Mouse (Mus musculus) limb, embryonic 14.5 days (tissue): ENCODE data around the gene Gm19426. TPM values are rescaled to one million over a fixed set of nuclear protein-coding genes. Genes with fewer than 3 reads are reported as not detected.

Source experiments
- ATAC-seq: fragments of 200-750 bp; cut with Nextera tagmentation; 2 replicates; pipeline ENCODE4 v1.8.0; 2017; ENCODE audit warnings: low read depth, moderate number of reproducible peaks, moderate TSS enrichment; ENCODE audit not compliant: low FRiP score
- DNase-seq: peaks from one replicate; pipeline ENCODE4 v3.0.0-alpha.2; 2015; ENCODE audit warnings: low spot score
- H3K27ac ChIP-seq: fragments of 300-500 bp; sonication (generic); replicated peaks from 2 replicates; pipeline ENCODE4 v1.5.1; 2014; ENCODE audit warnings: low read depth, mild to moderate bottlenecking, low read length, moderate library complexity, mixed read lengths
- H3K27me3 ChIP-seq: fragments of 300-500 bp; sonication (generic); 2 replicates; pipeline ENCODE4 v1.6.1; 2014; ENCODE audit warnings: low read length, mixed read lengths; ENCODE audit not compliant: control insufficient read depth, insufficient read depth
- H3K36me3 ChIP-seq: fragments of 300-500 bp; sonication (generic); 2 replicates; pipeline ENCODE4 v1.6.1; 2014; ENCODE audit warnings: mild to moderate bottlenecking, low read length, moderate library complexity, mixed read lengths; ENCODE audit not compliant: control insufficient read depth, insufficient read depth
- H3K4me1 ChIP-seq: fragments of 300-500 bp; sonication (generic); 2 replicates; pipeline ENCODE4 v1.6.1; 2014; ENCODE audit warnings: antibody characterized with exemption, low read length, mixed read lengths; ENCODE audit not compliant: control insufficient read depth, insufficient read depth
- H3K4me2 ChIP-seq: fragments of 300-500 bp; sonication (generic); replicated peaks from 2 replicates; pipeline ENCODE4 v1.6.1; 2014; ENCODE audit warnings: low read depth, mild to moderate bottlenecking, low read length, moderate library complexity; ENCODE audit not compliant: severe bottlenecking
- H3K4me3 ChIP-seq: fragments of 300-500 bp; sonication (generic); replicated peaks from 2 replicates; pipeline ENCODE4 v1.5.1; 2014; ENCODE audit warnings: low read length
- H3K9ac ChIP-seq: fragments of 300-500 bp; sonication (generic); 2 replicates; pipeline ENCODE4 v1.6.1; 2014; ENCODE audit warnings: mild to moderate bottlenecking, low read depth, low read length, moderate library complexity; ENCODE audit not compliant: severe bottlenecking
- H3K9me3 ChIP-seq: fragments of 300-500 bp; sonication (generic); 2 replicates; pipeline ENCODE4 v1.6.1; 2016; ENCODE audit warnings: low read length; ENCODE audit not compliant: control insufficient read depth
- POLR2A ChIP-seq: fragments of 200-500 bp; IDR thresholded peaks from 2 replicates; pipeline ENCODE4 v1.8.0; 2012; ENCODE audit warnings: inconsistent platforms, mild to moderate bottlenecking, moderate library complexity, borderline replicate concordance; ENCODE audit not compliant: insufficient read depth, insufficient read length; ENCODE audit errors: extremely low read depth
- WGBS: fragments of 180-500 bp; shearing (Covaris S2); extraction: QIAGEN DNeasy Blood & Tissue Kit; methylation state at CpG from one replicate; pipeline ENCODE4 v1.1.7; 2014; 5-methylcytosine and 5-hydroxymethylcytosine counted together
- polyA plus RNA-seq, 2 experiments: library from polyadenylated mRNA; depleted of rRNA in 1 of 2; stranded (reverse) in 1 of 2; unstranded in 1 of 2; fragments of >200 nt; fragmentation: Nextera tagmentation in 1 of 2; extraction: Ambion mirVana in 1 of 2; gene quantifications; 2 replicates each; pipeline versions ENCODE4 v1.2.1 to v1.2.3; 2012 to 2014

Gm19426 gene
- polyA plus RNA-seq, 2 experiments = 4.3 to 14.9 TPM

DNA sequence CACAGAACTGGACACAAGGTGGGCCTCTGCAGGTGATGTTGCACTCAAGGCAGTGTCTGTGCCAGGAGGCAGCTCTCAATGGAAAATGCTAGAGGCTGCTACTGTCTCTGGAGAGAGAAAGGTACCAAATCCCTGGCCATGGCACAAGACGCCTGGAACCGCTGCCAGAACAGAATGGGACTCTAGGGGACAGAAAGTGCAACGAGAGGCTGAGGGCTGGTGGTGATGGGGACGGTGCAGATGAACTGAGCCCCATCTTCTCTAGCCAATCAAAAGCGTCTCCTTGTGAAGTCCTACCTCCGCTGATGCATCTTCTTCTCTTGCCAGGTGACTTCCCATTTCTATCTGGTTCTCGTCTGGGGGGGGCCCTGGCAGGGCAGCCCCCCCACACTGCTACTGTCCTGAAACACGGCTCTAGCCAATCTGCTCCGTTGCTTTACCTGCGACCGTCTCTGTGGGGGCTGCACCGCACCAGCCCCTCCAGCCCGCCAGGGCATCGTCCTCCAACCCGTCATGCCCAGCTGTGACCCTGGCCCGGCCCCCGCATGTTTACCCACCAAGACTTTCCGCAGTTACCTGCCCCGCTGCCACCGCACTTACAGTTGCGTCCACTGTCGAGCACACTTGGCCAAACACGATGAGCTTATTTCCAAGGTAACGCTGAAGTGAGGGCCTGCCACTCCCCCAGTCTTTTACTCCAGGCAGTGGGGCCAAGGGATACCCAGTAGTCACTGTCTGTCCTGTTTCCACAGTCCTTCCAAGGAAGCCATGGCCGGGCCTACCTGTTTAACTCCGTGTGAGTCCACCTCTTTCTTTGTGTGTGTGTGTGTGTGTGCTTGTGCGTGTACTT, 6.9 kb downstream of the Gm19426 start:
- H3K36me3 ChIP-seq = peaks cover 15% of the 10 kb centered on the region
- no peak overlapping the region for H3K27ac ChIP-seq
- peak overlapping the region; percentile 11; the same call in 1 of the 2 replicates for H3K4me3 ChIP-seq
- peaks cover 55% of the 10 kb centered on the region for H3K4me1 ChIP-seq
- DNase-seq (no peak), ATAC-seq (0 out of 2 replicates have a peak, but pooled peaks have one; percentile 6)
- no peaks in the 10 kb centered on the region for H3K9me3 ChIP-seq
- H3K27me3 ChIP-seq = no peaks in the 10 kb centered on the region
- peak overlapping the region; percentile 37 for H3K4me2 ChIP-seq
- peak overlapping the region; percentile 36; the same call in 1 of the 2 replicates for H3K9ac ChIP-seq
- WGBS = 4% methylated on average over 26 of the region's 27 CpGs
- TF ChIP-seq POLR2A = no peak

DNA sequence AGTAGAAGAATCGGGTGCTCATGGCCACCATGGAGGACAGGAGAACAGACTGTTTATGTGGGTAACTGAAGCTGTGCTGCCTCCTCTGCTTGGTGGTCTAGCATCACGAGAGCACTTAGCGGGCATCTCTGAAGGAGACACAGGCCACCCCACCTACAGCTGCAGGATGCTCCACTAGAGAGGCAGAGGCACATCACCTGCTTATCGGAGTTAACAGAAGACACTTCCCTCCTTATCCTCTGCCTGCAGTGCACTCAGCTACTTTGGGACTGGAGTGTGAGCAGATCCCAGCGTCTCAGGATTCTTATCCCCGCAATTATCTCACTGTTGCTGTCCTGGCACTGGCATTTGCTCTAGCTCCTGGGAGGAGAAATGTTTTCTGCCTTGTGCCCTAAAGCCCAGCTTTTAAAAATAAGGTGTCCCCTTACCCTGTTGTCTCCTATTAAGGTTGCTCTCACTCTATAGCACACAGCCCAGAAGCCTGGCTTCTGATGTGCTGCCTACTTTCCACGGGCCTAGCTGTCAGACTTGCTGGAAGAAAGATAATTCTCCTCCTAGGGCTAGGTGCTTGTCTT, 8.0 kb downstream of the Gm19426 start:
- peak overlapping the region; percentile 74 for H3K4me2 ChIP-seq
- no peak overlapping the region for H3K27ac ChIP-seq
- 21% methylated on average over 7 of the region's 7 CpGs for WGBS
- ATAC-seq (no peak), DNase-seq (no peak)
- TF ChIP-seq POLR2A = peak; percentile 48; the same call in 1 of the 2 replicates
- H3K27me3 ChIP-seq = no peaks in the 10 kb centered on the region
- peak overlapping the region; percentile 39; the same call in 1 of the 2 replicates for H3K4me3 ChIP-seq
- H3K4me1 ChIP-seq = peaks cover 44% of the 10 kb centered on the region
- H3K9ac ChIP-seq = no peak overlapping the region
- no peaks in the 10 kb centered on the region for H3K9me3 ChIP-seq
- peaks cover 4% of the 10 kb centered on the region; the same call in 1 of the 2 replicates for H3K36me3 ChIP-seq

DNA sequence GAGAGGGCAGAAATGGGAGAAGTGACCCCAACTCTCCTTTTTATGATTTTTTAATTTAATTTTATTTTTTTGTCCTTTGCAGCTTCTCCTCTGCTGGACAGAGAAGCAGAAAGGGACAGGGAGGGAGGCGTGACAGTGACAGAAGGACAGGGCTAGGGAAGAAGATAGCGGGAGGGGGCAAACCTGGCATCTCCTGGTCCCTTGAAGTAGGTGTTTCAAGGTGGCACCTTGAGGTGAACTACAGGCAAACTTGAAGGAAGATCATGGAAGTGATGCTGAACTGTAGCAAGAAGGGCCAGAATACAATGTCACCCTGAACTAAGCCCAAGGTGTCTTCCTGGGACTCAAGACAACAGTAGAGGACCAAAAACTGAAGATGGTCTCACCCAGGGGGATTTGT, 8.5 kb downstream of the Gm19426 start:
- Histone ChIP-seq H3K4me1 (peaks cover 43% of the 10 kb centered on the region), H3K4me2 (peak overlapping the region; percentile 74), H3K36me3 (no peaks in the 10 kb centered on the region), H3K27me3 (no peaks in the 10 kb centered on the region), H3K27ac (no peak overlapping the region), H3K9ac (no peak overlapping the region), H3K4me3 (peak overlapping the region; percentile 39), H3K9me3 (no peaks in the 10 kb centered on the region)
- ATAC-seq = no peak
- TF ChIP-seq POLR2A = no peak
- 2% methylated on average over 2 of the region's 2 CpGs for WGBS
- DNase-seq = no peak

DNA sequence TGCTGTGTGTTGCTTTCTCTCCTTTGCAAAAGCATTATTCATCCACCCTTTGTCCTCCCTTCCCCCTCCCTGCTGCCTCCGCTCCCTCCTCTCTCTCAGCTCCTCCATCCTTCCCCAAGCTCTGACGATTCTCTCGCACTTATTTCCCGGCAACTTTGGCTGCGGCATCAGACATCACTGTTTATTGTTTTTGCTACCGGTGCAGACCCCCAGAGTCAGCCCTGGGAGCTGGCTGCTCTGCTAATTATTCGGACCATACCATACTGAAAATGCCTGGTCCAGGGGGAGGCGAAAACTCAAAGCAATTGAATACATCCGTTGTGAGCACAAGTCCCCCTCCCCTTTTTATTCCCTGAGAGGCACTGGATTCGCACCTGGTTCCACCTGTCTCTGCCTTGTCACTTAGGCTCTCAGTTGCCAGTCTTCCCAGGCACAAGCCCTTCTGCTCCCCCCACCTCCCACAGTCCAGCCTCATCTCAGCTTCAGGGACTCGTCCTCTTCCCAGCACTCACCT, 9.0 kb downstream of the Gm19426 start:
- peak overlapping the region; percentile 39 for H3K4me3 ChIP-seq
- 1% methylated on average over 11 of the region's 11 CpGs for WGBS
- peak overlapping the region; percentile 52 for H3K9ac ChIP-seq
- DNase-seq = no peak
- peak overlapping the region; percentile 74 for H3K4me2 ChIP-seq
- 0 out of 2 replicates have a peak, but pooled peaks have one; percentile 5 for ATAC-seq
- H3K27ac ChIP-seq = no peak overlapping the region; the same call in 1 of the 2 replicates
- no peaks in the 10 kb centered on the region for H3K36me3 ChIP-seq
- H3K4me1 ChIP-seq = peaks cover 43% of the 10 kb centered on the region
- no peak for TF ChIP-seq POLR2A
- no peaks in the 10 kb centered on the region for H3K27me3 ChIP-seq
- H3K9me3 ChIP-seq = no peaks in the 10 kb centered on the region

DNA sequence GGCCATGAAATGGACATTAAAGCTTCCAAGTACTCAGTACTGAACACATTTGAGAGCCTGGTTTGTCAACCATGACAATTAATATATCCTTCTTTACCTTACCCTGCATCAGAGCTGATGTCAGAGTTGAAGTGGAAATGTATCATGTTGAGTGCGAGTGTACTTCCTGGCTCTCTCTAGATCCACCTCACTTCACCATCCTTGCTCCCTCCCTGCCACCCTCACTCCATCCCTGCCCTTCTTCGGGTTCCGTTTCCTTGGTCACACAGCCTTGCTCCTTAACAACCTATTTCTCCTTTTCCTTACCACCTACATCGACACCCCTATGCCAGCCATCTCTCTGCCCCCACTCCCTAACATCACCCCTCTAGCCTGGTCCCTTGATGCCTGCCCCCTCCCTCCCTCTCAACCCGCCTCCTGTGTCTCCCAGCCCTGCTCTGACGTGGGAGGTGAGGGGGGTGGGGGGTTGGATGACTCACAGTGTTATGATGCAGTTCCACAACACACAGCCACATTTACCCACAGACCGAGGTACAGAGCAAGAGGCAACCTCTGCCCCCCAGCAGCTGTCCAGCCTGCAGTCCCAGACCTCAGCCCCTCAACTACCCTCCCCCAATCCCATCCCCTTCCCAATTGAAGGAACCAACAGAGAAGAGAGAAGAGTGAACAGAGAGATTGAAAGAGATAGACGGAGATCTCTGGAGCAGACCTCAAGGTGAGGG, 9.7 kb downstream of the Gm19426 start, which contains the start of gene Ypel4:
Gene Ypel4 (plus strand): TSS at position 480 of the 722 bp plus-strand sequence.
- Histone ChIP-seq H3K27ac (no peak within 1 kb of the TSS; the same call in 1 of the 2 replicates), H3K36me3 (no peaks in the 10 kb centered on the region), H3K4me3 (peak within 1 kb of the TSS; percentile 39), H3K9me3 (no peaks in the 10 kb centered on the region), H3K9ac (peak within 1 kb of the TSS; percentile 52), H3K4me1 (peaks cover 36% of the 10 kb centered on the region), H3K4me2 (peak within 1 kb of the TSS; percentile 74), H3K27me3 (no peaks in the 10 kb centered on the region)
- ATAC-seq (peak; percentile 48), DNase-seq (no peak)
- TF ChIP-seq POLR2A = no peak
- 3% methylated on average over 8 of the region's 8 CpGs for WGBS
